Mouse (Mus musculus) midbrain, embryonic 11.5 days (tissue): ENCODE data around the gene Zc3h4. TPM values are rescaled to one million over a fixed set of nuclear protein-coding genes. Genes with fewer than 3 reads are reported as not detected.
A peak's percentile ranks its signal among the peaks of the same experiment; 100 is the strongest.

Experiments
- ATAC-seq: fragments of 200-750 bp; cut with Nextera tagmentation; 2 replicates; pipeline ENCODE4 v1.8.0; 2017; ENCODE audit warnings: moderate TSS enrichment, moderate library complexity; ENCODE audit not compliant: low FRiP score
- DNase-seq: peaks from one replicate; pipeline ENCODE4 v3.0.0; 2015; ENCODE audit warnings: low spot score; ENCODE audit errors: missing footprints
- H3K27ac ChIP-seq: fragments of 300-500 bp; sonication (generic); 2 replicates; pipeline ENCODE4 v1.5.1; 2014; ENCODE audit warnings: low read depth, low read length
- H3K27me3 ChIP-seq: fragments of 300-500 bp; sonication (generic); 2 replicates; pipeline ENCODE4 v1.6.1; 2014; ENCODE audit warnings: mild to moderate bottlenecking, low read length, moderate library complexity, mixed read lengths; ENCODE audit not compliant: control insufficient read depth, insufficient read depth
- H3K36me3 ChIP-seq: fragments of 300-500 bp; sonication (generic); 2 replicates; pipeline ENCODE4 v1.6.1; 2014; ENCODE audit warnings: mild to moderate bottlenecking, low read length, moderate library complexity, mixed read lengths; ENCODE audit not compliant: control insufficient read depth, insufficient read depth
- H3K4me1 ChIP-seq: fragments of 300-500 bp; sonication (generic); 2 replicates; pipeline ENCODE4 v1.6.1; 2014; ENCODE audit warnings: low read length; ENCODE audit not compliant: control insufficient read depth, insufficient read depth
- H3K4me2 ChIP-seq: fragments of 300-500 bp; sonication (generic); 2 replicates; pipeline ENCODE4 v1.6.1; 2014; ENCODE audit warnings: mild to moderate bottlenecking, moderate library complexity
- H3K4me3 ChIP-seq: fragments of 300-500 bp; sonication (generic); 2 replicates; pipeline ENCODE4 v1.5.1; 2014; ENCODE audit warnings: low read depth, low read length
- H3K9ac ChIP-seq: fragments of 300-500 bp; sonication (generic); 2 replicates; pipeline ENCODE4 v1.6.1; 2014; ENCODE audit warnings: low read length
- H3K9me3 ChIP-seq: fragments of 300-500 bp; sonication (generic); 2 replicates; pipeline ENCODE4 v1.6.1; 2016; ENCODE audit warnings: low read length; ENCODE audit not compliant: control insufficient read depth
- WGBS: fragments of 180-500 bp; shearing (Covaris S2); extraction: QIAGEN DNeasy Blood & Tissue Kit; methylation state at CpG from one replicate; pipeline ENCODE4 v1.1.7; 2014; 5-methylcytosine and 5-hydroxymethylcytosine counted together
- polyA plus RNA-seq: library from polyadenylated mRNA; unstranded; fragments of >200 nt; fragmentation: Nextera tagmentation; extraction: Ambion mirVana; gene quantifications from 2 replicates; pipeline ENCODE4 v1.2.1, GENCODE M21; 2014

Zc3h4 gene
- polyA plus RNA-seq, 1 experiment from 2014 or later: 15.5 TPM

DNA sequence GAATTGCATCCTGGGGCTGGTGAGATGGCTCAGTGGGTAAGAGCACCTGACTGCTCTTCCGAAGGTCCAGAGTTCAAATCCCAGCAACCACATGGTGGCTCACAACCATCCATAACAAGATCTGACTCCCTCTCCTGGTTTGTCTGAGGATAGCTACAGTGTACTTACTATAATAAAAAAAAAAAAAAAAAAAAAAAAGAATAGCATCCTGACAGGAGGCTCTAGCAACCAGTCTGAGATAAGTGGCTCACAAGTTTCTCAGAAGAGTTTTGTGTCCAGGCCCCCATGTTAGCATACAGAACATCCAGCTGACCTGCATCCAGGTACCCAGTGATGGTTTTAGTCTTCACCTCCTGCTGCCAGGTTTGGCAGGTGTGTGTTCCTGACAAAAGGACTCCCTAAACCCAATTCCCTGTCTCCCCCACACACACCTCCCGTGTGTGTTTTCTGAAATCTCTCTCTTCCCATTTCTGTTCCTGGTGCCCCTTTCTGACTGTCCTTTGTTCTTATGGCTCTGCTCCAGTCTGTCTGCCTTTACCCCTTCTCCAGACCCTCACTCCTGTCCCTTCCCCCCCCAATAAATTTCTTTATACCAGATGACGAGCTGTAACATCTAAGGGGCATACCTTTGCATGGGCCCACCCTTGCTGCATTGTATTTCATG is 2.2 kb upstream of the Zc3h4 start:
- H3K4me3 ChIP-seq: peak overlapping the region; percentile 89
- peak overlapping the region; percentile 100 for H3K9ac ChIP-seq
- peaks cover 12% of the 10 kb centered on the region for H3K4me1 ChIP-seq
- no peaks in the 10 kb centered on the region for H3K9me3 ChIP-seq
- H3K27ac ChIP-seq: peak overlapping the region; percentile 100
- no peaks in the 10 kb centered on the region for H3K27me3 ChIP-seq
- H3K36me3 ChIP-seq: no peaks in the 10 kb centered on the region
- no peak for ATAC-seq
- H3K4me2 ChIP-seq: peak overlapping the region; percentile 96
- 54% methylated on average over 3 of the region's 3 CpGs for WGBS
- DNase-seq: no peak

GRCm38 (mm10) chr7:16399098-16399819 is 1.5 kb upstream of the Zc3h4 start:
- Histone ChIP-seq H3K4me3 (peak overlapping the region; percentile 89), H3K4me2 (peak overlapping the region; percentile 96), H3K27me3 (no peaks in the 10 kb centered on the region), H3K4me1 (peaks cover 14% of the 10 kb centered on the region), H3K9me3 (no peaks in the 10 kb centered on the region), H3K9ac (peak overlapping the region; percentile 100), H3K36me3 (no peaks in the 10 kb centered on the region), H3K27ac (peak overlapping the region; percentile 100)
- under 1% methylated on average over 31 of the region's 31 CpGs for WGBS
- peak; percentile 99 for DNase-seq
- peak; percentile 83 for ATAC-seq

DNA sequence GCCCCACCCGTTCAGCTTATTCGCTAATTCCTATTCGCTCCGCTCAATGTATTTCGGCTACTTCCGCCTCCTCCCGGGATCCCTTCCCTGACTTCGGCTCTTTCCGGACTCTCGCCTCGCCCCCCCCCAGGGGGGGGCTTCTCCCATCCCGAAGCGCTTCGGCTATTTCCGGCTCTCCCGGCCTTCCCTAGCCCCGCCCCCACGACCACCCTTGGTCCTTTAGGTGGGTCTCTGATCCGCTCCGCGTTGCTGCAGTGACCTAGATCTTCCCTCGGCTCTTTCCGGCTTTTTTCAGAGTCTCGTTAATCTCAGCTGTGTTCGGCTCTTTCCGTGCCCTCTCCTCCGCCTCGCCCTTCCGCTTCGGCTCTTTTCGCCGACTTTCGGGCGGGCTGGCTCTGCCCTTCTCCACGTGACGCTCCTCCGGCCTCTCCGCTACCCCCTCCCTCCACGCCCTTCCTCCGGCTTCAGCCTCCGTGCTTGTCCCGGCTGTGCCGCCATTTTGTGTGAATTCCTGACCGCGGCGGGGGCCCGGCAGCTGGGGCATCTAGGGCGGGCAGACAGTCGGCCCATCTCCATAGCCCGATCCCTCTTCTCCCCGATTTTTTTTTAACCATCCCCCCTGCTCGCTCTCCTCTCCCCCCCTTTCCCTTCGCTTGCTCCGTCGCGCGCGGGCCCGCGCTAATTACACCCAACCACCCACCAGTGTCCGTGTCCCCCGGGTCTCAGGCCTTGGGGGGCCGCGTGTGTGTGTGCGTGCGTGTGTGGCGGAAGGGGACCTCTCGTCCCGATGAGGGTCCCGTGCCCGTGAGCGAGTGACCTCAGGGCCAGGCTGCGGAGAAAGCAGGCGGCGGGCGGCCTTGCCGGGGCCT is 656 bp upstream of the Zc3h4 start:
- Histone ChIP-seq H3K4me1 (peaks cover 22% of the 10 kb centered on the region), H3K9me3 (no peaks in the 10 kb centered on the region), H3K4me2 (peak overlapping the region; percentile 96), H3K4me3 (peak overlapping the region; percentile 89), H3K27me3 (no peaks in the 10 kb centered on the region), H3K36me3 (no peaks in the 10 kb centered on the region), H3K27ac (peak overlapping the region; percentile 100), H3K9ac (peak overlapping the region; percentile 100)
- peak; percentile 90 for ATAC-seq
- peak; percentile 100 for DNase-seq
- under 1% methylated on average over 76 of the region's 77 CpGs for WGBS

GRCm38 (mm10) chr7:16401991-16402431 is 1.3 kb downstream of the Zc3h4 start:
- Histone ChIP-seq H3K4me3 (peak overlapping the region; percentile 89), H3K36me3 (no peaks in the 10 kb centered on the region), H3K27me3 (no peaks in the 10 kb centered on the region), H3K4me1 (peaks cover 29% of the 10 kb centered on the region), H3K27ac (peak overlapping the region; percentile 100), H3K4me2 (peak overlapping the region; percentile 96), H3K9me3 (no peaks in the 10 kb centered on the region), H3K9ac (peak overlapping the region; percentile 100)
- under 1% methylated on average over 17 of the region's 17 CpGs for WGBS
- ATAC-seq (no peak), DNase-seq (peak; percentile 95)

- peak; percentile 93 for DNase-seq
- peak overlapping the region; percentile 89 for H3K4me3 ChIP-seq
- no peaks in the 10 kb centered on the region for H3K9me3 ChIP-seq
- no peak for ATAC-seq
- WGBS: 1% methylated on average over 9 of the region's 9 CpGs
- no peaks in the 10 kb centered on the region for H3K27me3 ChIP-seq
- no peaks in the 10 kb centered on the region for H3K36me3 ChIP-seq
- H3K4me2 ChIP-seq: peak overlapping the region; percentile 96
- H3K27ac ChIP-seq: peak overlapping the region; percentile 100
- peak overlapping the region; percentile 100 for H3K9ac ChIP-seq
- H3K4me1 ChIP-seq: peaks cover 29% of the 10 kb centered on the region
These were observed 1.7 kb downstream of the Zc3h4 start for GRCm38 (mm10) chr7:16402449-16402848.

DNA sequence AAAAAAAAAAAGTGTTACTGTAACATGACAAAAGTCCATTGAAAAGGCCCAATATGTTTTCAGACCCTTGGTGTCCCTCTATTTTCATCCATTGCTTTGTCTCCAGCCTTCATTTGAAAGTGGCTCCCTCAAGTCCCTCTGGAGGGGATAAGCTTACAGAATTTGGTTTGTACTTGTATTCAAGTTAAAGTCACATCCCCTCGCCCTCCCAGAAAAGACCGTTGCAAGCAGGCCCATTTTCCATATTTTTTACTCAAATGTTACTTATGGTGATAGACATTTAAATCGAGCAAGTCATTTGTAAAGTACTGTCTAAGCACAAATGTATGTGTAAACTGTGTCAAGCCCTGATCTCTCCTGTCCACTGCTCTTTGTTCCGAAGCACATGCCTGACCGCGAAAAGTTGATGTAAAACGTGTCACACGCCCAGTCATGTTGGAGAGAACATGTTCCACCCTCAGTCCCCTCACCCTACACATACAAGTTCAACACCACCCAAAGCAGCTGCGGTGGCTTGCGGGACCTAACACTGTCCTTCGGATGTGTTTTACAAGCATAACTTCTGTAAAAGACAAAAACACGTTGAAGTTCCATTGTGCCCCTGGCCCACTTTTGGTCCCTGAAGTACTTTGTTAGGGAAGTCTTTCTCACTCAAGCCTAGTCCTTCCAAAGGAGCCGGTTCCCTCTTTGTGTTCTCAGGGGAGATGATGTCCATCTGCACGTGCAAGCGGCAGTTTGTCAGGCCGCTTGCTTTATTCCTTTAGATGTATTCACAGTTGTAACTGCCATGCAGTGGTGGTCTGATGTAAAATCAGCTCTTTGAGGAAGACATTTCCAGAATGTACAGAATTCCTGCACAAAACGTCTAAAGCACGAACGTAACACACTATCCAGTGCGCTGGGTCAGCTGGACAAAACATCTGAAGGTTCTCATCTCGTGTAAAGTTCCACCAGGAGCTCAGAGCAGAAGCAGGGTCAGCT is 2.5 kb downstream of the Zc3h4 start:
- 45% methylated on average over 21 of the region's 21 CpGs for WGBS
- H3K9me3 ChIP-seq: no peaks in the 10 kb centered on the region
- peak overlapping the region; percentile 96 for H3K4me2 ChIP-seq
- H3K9ac ChIP-seq: peak overlapping the region; percentile 100
- H3K36me3 ChIP-seq: no peaks in the 10 kb centered on the region
- ATAC-seq (no peak), DNase-seq (peak; percentile 92)
- peak overlapping the region; percentile 89 for H3K4me3 ChIP-seq
- no peaks in the 10 kb centered on the region for H3K27me3 ChIP-seq
- H3K27ac ChIP-seq: peak overlapping the region; percentile 100
- H3K4me1 ChIP-seq: peaks cover 29% of the 10 kb centered on the region

GRCm38 (mm10) chr7:16404315-16405072 is 3.8 kb downstream of the Zc3h4 start:
- DNase-seq (no peak), ATAC-seq (no peak)
- H3K9me3 ChIP-seq: no peaks in the 10 kb centered on the region
- 77% methylated on average over 3 of the region's 3 CpGs for WGBS
- H3K4me3 ChIP-seq: no peak overlapping the region
- no peak overlapping the region; the same call in 1 of the 2 replicates for H3K4me2 ChIP-seq
- no peaks in the 10 kb centered on the region for H3K27me3 ChIP-seq
- 0 out of 2 replicates have a peak overlapping the region, but pooled peaks have one; percentile 3 for H3K27ac ChIP-seq
- peak overlapping the region; percentile 39 for H3K9ac ChIP-seq
- peaks cover 23% of the 10 kb centered on the region for H3K4me1 ChIP-seq
- no peaks in the 10 kb centered on the region for H3K36me3 ChIP-seq
